Mouse (Mus musculus) left cerebral cortex, postnatal 36 days (tissue): ENCODE results near the gene Ap2m1. TPM values are rescaled to one million over a fixed set of nuclear protein-coding genes. Genes with fewer than 3 reads are reported as not detected.

Experiments used
- DNase-seq, 2 experiments: peaks; one replicate each; pipeline ENCODE4 v3.0.0; 2021 to 2022; ENCODE audit warnings: low spot score in 2 of 2, mixed read lengths in 1 of 2
- intact Hi-C: fragments of 180-260 bp; cut with DNase I; formaldehyde crosslinking; loops from one replicate; pipeline ENCODE4 v1.15.1; 2025
- total RNA-seq, 2 experiments: library from RNA; stranded (reverse); gene quantifications; 2 replicates each; pipeline ENCODE4 v1.2.3; 2021

Ap2m1 gene
- total RNA-seq, 2 experiments from 2014 or later = 792 to 907 TPM

GRCm38 (mm10) chr16:20517701-20518374 lies 17.4 kb upstream of the Ap2m1 start:
- intact Hi-C loops = loop anchor here (2.0 to 5.0 kb wide), 2 partner anchors 19 to 134 kb away; partner anchors contain the start of genes Eif2b5 and Psmd2
- peak; percentile 17 to 22 for DNase-seq

DNA sequence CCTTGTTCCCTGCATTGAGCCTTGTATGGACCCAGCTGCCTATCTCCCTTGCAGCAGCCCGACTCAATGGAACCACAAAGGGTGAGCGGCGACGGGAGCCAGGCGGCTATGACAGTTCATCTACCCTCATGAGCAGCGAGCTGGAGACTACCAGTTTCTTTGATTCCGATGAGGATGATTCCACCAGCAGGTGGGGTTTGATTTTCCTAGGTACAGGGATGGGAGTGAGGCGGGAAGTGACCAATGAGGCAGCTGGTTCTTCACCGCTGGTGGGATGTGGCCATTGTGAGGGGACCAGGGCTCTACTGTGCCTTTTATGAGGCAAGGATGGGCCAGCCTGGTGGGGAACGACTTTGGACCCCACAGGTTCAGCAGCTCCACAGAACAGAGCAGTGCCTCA lies 11.4 kb upstream of the Ap2m1 start:
- intact Hi-C loops = no loop called here
- no peak for DNase-seq

DNA sequence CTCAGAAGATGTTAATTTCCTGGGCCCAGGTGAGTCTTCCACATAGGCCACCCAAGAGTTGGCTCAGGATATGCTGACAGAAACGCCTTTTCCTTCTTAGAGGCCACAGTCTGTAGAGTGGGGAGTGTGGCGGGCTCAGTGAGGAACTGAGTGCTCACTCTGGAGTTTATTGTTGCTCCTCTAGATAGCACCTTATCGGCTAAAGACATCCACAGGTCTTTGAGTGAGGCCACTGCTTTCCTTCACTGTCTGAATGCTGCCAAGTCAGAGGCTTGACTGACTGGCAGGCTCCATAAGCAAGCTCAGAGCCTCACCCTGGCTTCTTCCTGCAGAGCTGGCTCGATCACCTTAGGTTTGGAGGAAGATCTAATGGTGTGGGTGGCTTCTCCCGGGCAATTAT lies 6.5 kb upstream of the Ap2m1 start:
- intact Hi-C loops = no loop called here
- no peak for DNase-seq

DNA sequence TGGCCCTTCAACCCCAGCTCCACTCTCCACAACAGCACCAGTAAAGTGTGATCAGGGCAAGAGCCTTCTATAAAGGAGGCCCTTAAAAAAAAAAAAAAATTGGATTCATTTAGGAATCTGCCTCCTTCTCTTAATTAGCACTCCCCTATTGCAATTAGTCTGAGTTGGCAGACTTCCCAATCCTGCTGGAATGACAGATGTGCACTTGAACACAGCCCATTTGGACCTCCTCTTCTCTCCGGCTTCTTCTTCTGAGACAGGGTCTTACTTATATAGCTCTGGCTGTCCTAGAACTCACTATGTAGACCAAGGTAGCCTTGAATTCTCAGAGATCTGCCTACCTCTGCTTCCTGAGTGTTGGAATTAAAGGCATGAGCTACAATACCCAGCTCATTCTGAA lies 5.9 kb upstream of the Ap2m1 start:
- no peak for DNase-seq
- intact Hi-C loops = no loop called here

- intact Hi-C loops = no loop called here
- DNase-seq = no peak
Measured at GRCm38 (mm10) chr16:20530941-20531340, 4.3 kb upstream of the Ap2m1 start.

DNA sequence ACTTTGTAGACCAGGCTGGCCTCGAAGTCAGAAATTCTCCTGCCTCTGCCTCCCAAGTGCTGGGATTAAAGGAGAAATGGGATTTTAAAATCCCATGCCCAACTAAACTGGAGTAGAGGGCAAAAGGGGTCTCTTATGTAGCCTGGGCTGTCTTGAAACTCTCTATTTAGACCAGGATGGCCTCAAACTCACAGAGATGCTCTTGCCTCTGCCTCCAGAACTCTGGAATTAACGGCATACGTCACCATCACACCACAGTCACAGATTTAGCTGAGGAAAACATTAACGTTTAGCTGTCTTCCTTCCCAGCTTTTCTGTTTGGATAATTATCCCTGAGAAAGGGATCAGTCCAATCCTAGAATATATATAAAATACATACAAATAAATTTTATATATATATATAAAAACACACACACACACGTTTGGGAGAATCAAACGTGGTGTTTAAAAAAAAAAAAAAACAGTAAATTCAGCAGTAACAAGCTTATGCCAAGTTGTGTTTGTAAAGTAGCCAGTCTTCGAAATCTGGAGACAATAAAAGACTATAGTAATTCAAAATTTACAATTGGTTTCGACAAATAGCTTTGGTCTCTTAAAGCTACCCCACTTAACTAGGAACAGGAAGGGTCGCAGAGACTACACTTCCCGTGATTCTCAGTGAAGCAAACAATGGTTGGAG lies 522 bp upstream of the Ap2m1 start:
- intact Hi-C loops = loop anchor here (5.0 kb wide), 1 partner anchor 37 kb away; the partner anchor contains the start of gene Eif2b5

DNA sequence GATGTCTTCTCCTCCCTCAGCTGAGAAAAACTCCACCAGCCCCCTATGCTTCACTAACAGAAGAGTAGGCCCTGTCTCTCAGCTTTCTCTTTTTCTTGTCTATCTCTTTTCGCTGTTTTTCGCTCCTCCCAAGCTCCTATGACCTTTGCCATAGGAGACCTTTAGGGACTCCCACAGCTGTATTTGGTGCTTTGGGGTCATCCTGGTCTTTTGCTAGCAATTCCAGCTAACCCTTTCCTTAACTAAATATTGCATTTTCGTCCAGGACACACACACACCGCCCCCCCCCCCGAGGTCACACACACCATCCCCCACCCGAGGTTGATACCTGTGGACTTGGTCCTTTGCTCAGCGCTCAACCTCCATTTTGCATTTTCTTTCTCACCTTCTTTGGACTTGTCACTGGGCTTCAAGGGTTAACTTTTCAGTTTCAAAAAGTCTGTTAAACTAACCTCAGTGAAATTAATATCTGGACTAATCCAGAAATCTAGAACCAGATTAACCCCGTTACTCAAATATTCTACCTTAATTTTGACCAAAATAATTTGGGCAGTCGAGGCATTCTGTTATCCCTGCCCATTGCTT lies 895 bp downstream of the Ap2m1 start:
- intact Hi-C loops = loop anchor here (5.0 kb wide), 1 partner anchor 39 kb away; the partner anchor contains the start of gene Eif2b5
- DNase-seq = no peak

More for the DNA sequence above, 522 bp upstream of the Ap2m1 start:
- DNase-seq = no peak

- DNase-seq = peak in 1 of 2 experiments; percentile 45
Measured at GRCm38 (mm10) chr16:20537071-20537471, 1.8 kb downstream of the Ap2m1 start.

DNA sequence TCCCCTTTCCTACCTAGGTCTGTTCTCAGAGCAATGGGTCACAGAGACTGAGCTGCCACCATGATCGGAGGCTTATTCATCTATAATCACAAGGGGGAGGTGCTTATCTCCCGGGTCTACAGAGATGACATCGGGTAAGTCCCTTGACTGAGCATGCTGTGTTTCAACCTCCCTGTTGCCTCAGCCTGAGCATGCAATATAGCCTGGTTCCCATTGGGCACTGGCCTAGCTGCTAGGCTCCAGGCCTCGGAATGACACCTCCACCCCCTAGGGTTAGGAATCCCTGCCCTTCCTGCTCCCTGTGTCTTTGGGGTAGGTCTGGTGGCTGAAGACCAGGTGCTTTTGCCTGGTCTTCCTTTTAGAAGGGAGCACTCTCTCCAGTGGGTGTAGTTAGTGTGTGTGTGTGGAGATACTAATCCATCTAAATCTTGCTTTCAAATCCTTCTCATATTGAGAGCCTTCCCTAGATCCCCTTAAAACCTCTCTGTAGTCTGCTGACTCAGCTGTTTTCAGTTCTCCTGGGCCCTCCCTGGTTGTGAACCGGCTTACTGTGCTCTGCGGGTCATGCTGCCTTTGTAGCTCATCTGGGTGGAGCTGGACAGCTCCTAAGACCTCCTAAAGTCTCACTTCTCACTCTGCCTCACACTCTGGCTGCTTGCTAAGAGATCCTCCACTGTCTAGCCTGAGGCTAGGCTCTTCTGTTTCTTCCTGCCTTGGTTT lies 2.5 kb downstream of the Ap2m1 start:
- DNase-seq = no peak
- intact Hi-C loops = loop anchor here (5.0 kb wide), 1 partner anchor 40 kb away; the partner anchor contains the start of gene Eif2b5

More at GRCm38 (mm10) chr16:20537071-20537471, 1.8 kb downstream of the Ap2m1 start:
- intact Hi-C loops = loop anchor here (5.0 kb wide), 1 partner anchor 40 kb away; the partner anchor contains the start of gene Eif2b5

GRCm38 (mm10) chr16:20539649-20540048 lies 4.4 kb downstream of the Ap2m1 start:
- intact Hi-C loops = loop anchor here (5.0 kb wide), 1 partner anchor 42 kb away; the partner anchor contains the start of gene Eif2b5
- DNase-seq = no peak

DNA sequence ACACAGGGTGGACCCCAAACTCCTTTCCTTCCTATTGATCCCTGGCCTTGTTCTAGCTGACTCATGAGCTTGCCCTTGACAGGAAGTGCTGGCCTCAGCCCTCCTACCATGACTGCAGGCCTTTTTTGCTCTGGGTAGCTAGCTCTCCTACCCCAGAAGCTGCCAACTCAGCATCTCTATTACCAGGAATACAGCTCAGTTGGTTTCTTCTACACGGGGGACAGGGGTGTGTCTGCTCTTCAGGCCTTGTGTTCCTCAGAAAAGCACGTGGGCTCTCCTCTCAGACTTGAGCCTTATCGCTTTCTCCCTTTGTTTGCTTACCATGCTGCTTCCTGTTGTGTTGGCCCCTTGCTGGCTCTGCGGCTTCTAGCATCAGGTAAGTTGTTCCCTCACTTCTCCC lies 5.2 kb downstream of the Ap2m1 start:
- no peak for DNase-seq
- intact Hi-C loops = no loop called here

- intact Hi-C loops = loop anchor here (5.0 kb wide), 2 partner anchors 33 to 97 kb away; no protein-coding TSS in a partner anchor
- DNase-seq = no peak
Measured at GRCm38 (mm10) chr16:20545696-20546095, 10.4 kb downstream of the Ap2m1 start.

GRCm38 (mm10) chr16:20547423-20547822 lies 12.1 kb downstream of the Ap2m1 start:
- DNase-seq = no peak
- intact Hi-C loops = loop anchor here (5.0 kb wide), 2 partner anchors 35 to 95 kb away; no protein-coding TSS in a partner anchor

DNA sequence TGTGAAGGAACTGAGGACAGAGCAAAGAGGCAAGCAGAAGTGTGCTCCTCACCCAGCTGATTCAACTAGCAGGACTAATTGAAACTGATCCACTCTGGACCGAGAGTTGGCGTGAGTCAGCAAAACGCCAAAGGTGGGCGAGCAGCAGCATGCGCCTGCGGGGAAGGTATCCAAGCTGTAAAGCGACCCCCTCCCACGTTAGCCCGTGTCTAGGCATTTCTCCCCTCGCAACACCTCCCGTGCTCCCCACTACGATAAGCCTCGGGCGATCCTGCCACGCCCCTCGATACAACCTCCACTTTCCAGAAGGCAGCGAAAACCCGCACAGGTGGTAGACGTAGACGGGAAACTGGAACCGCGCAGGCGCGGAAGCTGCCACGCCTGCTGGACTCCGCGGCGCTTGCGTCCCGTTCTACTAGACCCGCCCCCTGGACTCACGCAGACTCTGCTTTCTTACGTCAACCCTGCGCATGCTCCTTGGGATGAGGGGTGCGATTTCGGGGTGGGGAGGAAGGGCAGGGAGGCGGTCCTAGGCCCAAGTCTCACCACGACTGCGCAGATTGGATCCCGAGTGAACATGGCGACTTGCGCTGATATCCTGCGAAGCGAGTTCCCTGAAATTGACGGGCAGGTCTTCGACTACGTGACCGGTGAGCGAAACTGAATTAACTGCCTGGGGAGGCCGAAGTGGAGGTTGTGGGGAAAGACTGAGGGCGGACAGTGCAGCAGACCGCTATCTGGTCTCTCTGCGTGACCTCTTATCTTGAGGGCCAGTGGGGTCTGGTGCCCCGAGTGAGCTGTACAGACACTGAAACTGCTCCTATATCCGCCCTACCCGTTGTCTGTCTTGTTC lies 13.0 kb downstream of the Ap2m1 start, which contains the start of gene Abcf3:
Abcf3 (plus strand) TSS at position 482 of the 853 bp plus-strand sequence.
- intact Hi-C loops = loop anchor here (5.0 kb wide), 2 partner anchors 36 to 94 kb away; no protein-coding TSS in a partner anchor
- peak; percentile 99 for DNase-seq

GRCm38 (mm10) chr16:20549161-20549560 lies 13.9 kb downstream of the Ap2m1 start:
- no peak for DNase-seq
- intact Hi-C loops = loop anchor here (5.0 kb wide), 2 partner anchors 37 to 93 kb away; no protein-coding TSS in a partner anchor

GRCm38 (mm10) chr16:20551691-20552090 lies 16.4 kb downstream of the Ap2m1 start:
- no peak for DNase-seq
- intact Hi-C loops = no loop called here

- intact Hi-C loops = no loop called here
- DNase-seq = no peak
Measured at GRCm38 (mm10) chr16:20552594-20552993, 17.3 kb downstream of the Ap2m1 start.

DNA sequence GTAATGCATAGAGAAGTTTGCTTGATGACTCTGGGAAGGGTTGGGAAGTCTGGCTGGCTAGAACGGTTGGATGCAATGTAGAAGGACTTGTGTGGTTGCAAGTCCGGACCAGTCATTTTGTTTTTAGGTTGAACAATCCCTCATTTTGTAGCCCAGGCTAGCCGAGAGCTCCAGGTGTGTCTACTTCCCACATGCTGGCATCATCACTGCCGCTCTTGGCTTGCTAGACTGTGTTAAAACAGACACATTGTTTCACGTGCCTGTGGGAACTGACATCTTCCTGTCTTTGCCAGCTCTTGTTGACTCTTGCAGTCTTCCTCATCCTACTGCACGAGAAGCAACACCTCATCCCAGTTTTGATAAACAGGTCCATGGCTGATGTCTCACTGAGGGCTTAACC lies 19.7 kb downstream of the Ap2m1 start:
- no peak for DNase-seq
- intact Hi-C loops = no loop called here
